Mouse (Mus musculus): ENCODE measurements around the gene Fthl17d. TPM values are rescaled to one million over a fixed set of nuclear protein-coding genes. Genes with fewer than 3 reads are reported as not detected.
A peak's percentile ranks its signal among the peaks of the same experiment; 100 is the strongest.
"Not testable (repeated sequence)": the region's sequence is repeated elsewhere in the genome, so short reads cannot be mapped to it uniquely, and the experiment has no call there.

Gene Fthl17d
- not detected in 2 replicates for polyA plus RNA-seq (2016; fragmentation: Nextera tagmentation; extraction: Ambion mirVana)

GRCm38 (mm10) chrX:8986655-8987054, at the start of gene Fthl17d:
TSS of gene Fthl17d (minus strand) at chrX:8986755.
- ATAC-seq (ENCODE audit: low FRiP score); H3K4me2 ChIP-seq; H3K27me3 ChIP-seq; H3K4me1 ChIP-seq; H3K9ac ChIP-seq; H3K9me3 ChIP-seq; H3K4me3 ChIP-seq (replicated peaks); H3K36me3 ChIP-seq (replicated peaks); H3K27ac ChIP-seq: not testable (repeated sequence)
- no CpG with 5 or more reads among the region's 9 CpGs for WGBS

DNA sequence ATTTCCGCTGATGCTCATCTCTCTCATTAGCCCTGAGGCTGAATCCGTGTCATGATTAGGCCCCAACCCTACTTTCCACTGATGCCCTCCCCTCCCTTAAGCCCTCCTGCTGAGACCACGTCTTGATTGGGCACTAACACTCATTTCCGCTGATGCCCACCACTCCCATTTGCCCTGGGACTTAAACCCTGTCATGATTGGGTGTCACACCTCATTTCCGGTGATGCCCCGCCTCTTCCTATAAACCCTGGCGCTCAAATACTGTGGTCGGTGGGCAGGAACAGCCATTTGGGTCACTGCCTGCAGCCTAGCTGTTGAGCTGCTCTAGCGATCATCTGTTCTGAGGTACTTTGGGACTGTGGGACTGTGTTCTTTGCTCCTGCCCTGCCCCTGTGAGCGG, 46.6 kb upstream of the Fthl17d start, which contains the start of gene Fthl17e:
Gene Fthl17e (plus strand): TSS at position 301 of the 400 bp plus-strand sequence.
- WGBS = 100% methylated on average over 1 of the region's 10 CpGs
- not testable (repeated sequence) for H3K27ac ChIP-seq; H3K4me3 ChIP-seq (replicated peaks); H3K27me3 ChIP-seq; H3K4me1 ChIP-seq; H3K36me3 ChIP-seq (replicated peaks); H3K9me3 ChIP-seq; H3K9ac ChIP-seq; ATAC-seq (ENCODE audit: low FRiP score); H3K4me2 ChIP-seq

DNA sequence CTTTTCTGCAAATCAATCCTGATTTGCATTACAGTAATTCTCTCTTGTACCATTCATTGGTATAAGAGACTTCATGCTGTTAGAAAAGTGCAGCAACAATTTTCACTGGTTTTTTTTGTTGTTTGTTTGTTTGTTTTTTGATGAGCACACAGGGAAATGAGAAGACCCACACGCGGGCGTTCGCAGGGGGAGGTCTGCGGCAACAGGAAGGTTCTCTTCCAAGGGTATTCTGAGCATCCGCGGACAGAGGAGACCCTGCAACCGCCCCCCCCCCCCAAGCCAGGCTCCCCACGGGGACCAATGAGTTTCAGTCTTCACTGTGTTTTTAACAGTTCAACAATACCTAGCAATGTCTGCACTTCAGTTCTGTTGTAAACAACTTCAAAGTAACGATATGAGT, 32.9 kb upstream of the Fthl17d start:
- H3K4me2 ChIP-seq = no peak overlapping the region
- no peak for ATAC-seq (ENCODE audit: low FRiP score)
- H3K27ac ChIP-seq = no peak overlapping the region
- H3K9me3 ChIP-seq = no peaks in the 10 kb centered on the region
- H3K4me3 ChIP-seq (replicated peaks) = no peak overlapping the region
- H3K4me1 ChIP-seq = no peaks in the 10 kb centered on the region
- no peaks in the 10 kb centered on the region for H3K27me3 ChIP-seq
- WGBS = 60% methylated on average over 9 of the region's 10 CpGs
- H3K9ac ChIP-seq = no peak overlapping the region
- H3K36me3 ChIP-seq (replicated peaks) = no peaks in the 10 kb centered on the region

DNA sequence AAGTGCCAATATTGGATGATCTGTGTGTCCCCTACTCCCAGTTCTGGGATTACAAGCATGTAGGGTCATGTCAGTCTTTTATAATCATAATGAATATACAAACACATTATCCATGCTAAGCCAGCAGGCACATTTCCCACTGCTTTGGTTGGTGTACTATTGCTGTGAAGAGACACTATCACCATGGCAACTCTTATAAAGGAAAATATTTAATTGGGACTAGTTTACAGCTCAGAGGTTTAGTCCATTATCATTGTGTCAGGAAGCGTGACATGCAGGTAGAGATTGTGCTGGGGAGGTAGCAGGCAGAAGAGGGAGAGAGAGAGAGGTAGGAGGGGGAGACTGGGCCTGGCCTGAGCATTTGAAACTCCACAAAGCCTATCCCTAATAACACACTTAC, 29.5 kb upstream of the Fthl17d start:
- Histone ChIP-seq H3K4me2 (no peak overlapping the region), H3K27ac (no peak overlapping the region), H3K4me1 (no peaks in the 10 kb centered on the region), H3K9me3 (no peaks in the 10 kb centered on the region), H3K36me3 (replicated peaks) (no peaks in the 10 kb centered on the region), H3K4me3 (replicated peaks) (no peak overlapping the region), H3K9ac (no peak overlapping the region), H3K27me3 (no peaks in the 10 kb centered on the region)
- ATAC-seq (ENCODE audit: low FRiP score) = no peak; the same call in 1 of the 2 replicates
- WGBS = 36% methylated on average over 1 of the region's 1 CpGs

GRCm38 (mm10) chrX:8976459-8976858, 10.1 kb downstream of the Fthl17d start, which contains the start of gene Fthl17c:
TSS of gene Fthl17c (minus strand) at chrX:8976559.
- WGBS = no CpG with 5 or more reads among the region's 11 CpGs
- not testable (repeated sequence) for ATAC-seq (ENCODE audit: low FRiP score)

DNA sequence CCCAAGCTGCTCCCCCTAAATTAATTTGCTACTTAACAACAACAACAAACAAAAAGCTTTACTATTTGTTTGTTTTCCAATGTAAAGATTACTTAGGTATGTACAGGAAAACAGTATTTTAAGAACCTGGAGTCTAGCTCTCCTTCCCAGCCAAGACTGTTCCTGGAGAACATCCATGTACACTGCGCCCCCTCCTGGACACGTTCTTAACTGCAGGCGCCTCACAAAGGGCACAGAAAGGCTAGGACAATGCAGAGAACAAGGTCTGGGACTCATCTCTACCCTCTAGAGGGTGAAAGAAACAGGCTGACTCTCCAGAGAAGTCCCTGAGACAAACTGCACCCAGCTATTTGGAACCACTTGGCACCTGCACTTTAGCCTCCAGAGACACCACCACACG, 21.9 kb downstream of the Fthl17d start:
- not testable (repeated sequence) for H3K4me2 ChIP-seq; H3K36me3 ChIP-seq (replicated peaks); H3K9me3 ChIP-seq; H3K27me3 ChIP-seq; H3K9ac ChIP-seq; H3K4me3 ChIP-seq (replicated peaks); ATAC-seq (ENCODE audit: low FRiP score); H3K4me1 ChIP-seq; H3K27ac ChIP-seq
- 44% methylated on average over 4 of the region's 4 CpGs for WGBS

More at GRCm38 (mm10) chrX:8976459-8976858, 10.1 kb downstream of the Fthl17d start, which contains the start of gene Fthl17c:
- not testable (repeated sequence) for H3K27ac ChIP-seq; H3K36me3 ChIP-seq (replicated peaks); H3K9ac ChIP-seq; H3K4me3 ChIP-seq (replicated peaks); H3K4me1 ChIP-seq; H3K4me2 ChIP-seq; H3K27me3 ChIP-seq; H3K9me3 ChIP-seq

- 95% methylated on average over 4 of the region's 11 CpGs for WGBS
- H3K9ac ChIP-seq; H3K27ac ChIP-seq; H3K9me3 ChIP-seq; H3K4me1 ChIP-seq; H3K27me3 ChIP-seq; H3K36me3 ChIP-seq (replicated peaks); H3K4me2 ChIP-seq; H3K4me3 ChIP-seq (replicated peaks); ATAC-seq (ENCODE audit: low FRiP score): not testable (repeated sequence)
Observed at GRCm38 (mm10) chrX:8962875-8963274, 23.7 kb downstream of the Fthl17d start, which contains the start of gene Fthl17b. TSS of gene Fthl17b (minus strand) at chrX:8962975.

DNA sequence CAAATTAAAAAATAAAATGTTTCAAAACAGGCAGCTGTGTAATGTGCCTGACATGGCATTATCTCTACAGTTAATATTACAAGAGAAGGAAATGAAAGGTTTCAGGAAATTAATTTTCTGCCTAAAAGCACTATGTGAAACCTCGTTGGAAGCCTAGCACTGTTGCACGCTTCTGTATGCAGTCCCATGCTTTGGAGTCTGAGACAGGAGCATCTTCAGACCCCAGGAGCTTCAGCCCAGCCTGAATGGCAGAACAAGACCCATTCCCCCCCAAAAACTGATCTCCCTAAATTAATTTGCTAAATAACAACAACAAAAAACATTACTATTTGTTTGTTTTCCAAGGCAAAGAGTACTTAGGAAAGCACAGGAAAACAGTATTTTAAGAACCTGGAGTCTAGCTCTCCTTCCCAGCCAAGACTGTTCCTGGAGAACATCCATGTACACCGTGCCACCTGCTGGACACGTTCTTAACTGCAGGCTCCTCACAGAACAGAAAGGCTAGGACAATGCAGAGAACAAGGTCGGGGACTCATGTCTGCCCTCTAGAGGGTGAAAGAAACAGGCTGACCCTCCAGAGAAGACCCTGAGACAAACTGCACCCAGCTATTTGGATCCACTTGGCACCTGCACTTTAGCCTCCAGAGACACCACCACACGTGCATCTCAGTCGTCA, 38.3 kb downstream of the Fthl17d start:
- H3K9ac ChIP-seq; H3K36me3 ChIP-seq (replicated peaks): not testable (repeated sequence)
- WGBS = 22% methylated on average over 7 of the region's 7 CpGs

GRCm38 (mm10) chrX:8944041-8944440, 42.5 kb downstream of the Fthl17d start:
- no peak overlapping the region for H3K9ac ChIP-seq
- ATAC-seq (ENCODE audit: low FRiP score) = no peak
- no peaks in the 10 kb centered on the region for H3K4me1 ChIP-seq
- H3K36me3 ChIP-seq (replicated peaks) = no peaks in the 10 kb centered on the region
- WGBS = 72% methylated on average over 8 of the region's 8 CpGs
- no peak overlapping the region for H3K27ac ChIP-seq
- no peak overlapping the region for H3K4me3 ChIP-seq (replicated peaks)
- no peaks in the 10 kb centered on the region for H3K9me3 ChIP-seq
- no peaks in the 10 kb centered on the region for H3K27me3 ChIP-seq
- H3K4me2 ChIP-seq = no peak overlapping the region

More for the DNA sequence above, 38.3 kb downstream of the Fthl17d start:
- not testable (repeated sequence) for H3K4me3 ChIP-seq (replicated peaks); H3K27me3 ChIP-seq; H3K9me3 ChIP-seq; H3K27ac ChIP-seq; H3K4me1 ChIP-seq; H3K4me2 ChIP-seq
- peak; percentile 68; the same call in 1 of the 2 replicates for ATAC-seq (ENCODE audit: low FRiP score)

Other genes starting within 250 kb of the Fthl17d start
- not detected in 2 replicates for gene Ssx9, start 238.3 kb downstream of the Fthl17d start, polyA plus RNA-seq (2016; fragmentation: Nextera tagmentation; extraction: Ambion mirVana)
- not detected in 2 replicates for gene Ssxb5, start 183.1 kb downstream of the Fthl17d start, polyA plus RNA-seq (2016; fragmentation: Nextera tagmentation; extraction: Ambion mirVana)
- gene Gm6592, start 142.8 kb downstream of the Fthl17d start, polyA plus RNA-seq (2016; fragmentation: Nextera tagmentation; extraction: Ambion mirVana) = not detected in 2 replicates
- gene Gm5751, start 112.5 kb downstream of the Fthl17d start, polyA plus RNA-seq (2016; fragmentation: Nextera tagmentation; extraction: Ambion mirVana) = not detected in 2 replicates
- 9.4 and 9.7 TPM in 2 replicates for gene B630019K06Rik, start 94.4 kb downstream of the Fthl17d start, polyA plus RNA-seq (2016; fragmentation: Nextera tagmentation; extraction: Ambion mirVana)
- gene Fthl17b, start 23.8 kb downstream of the Fthl17d start, polyA plus RNA-seq (2016; fragmentation: Nextera tagmentation; extraction: Ambion mirVana) = not detected in 2 replicates
- not detected in 2 replicates for gene Fthl17c, start 10.2 kb downstream of the Fthl17d start, polyA plus RNA-seq (2016; fragmentation: Nextera tagmentation; extraction: Ambion mirVana)
- not detected in 2 replicates for gene Fthl17e, start 46.7 kb upstream of the Fthl17d start, polyA plus RNA-seq (2016; fragmentation: Nextera tagmentation; extraction: Ambion mirVana)
- not detected in 2 replicates for gene Fthl17f, start 76.3 kb upstream of the Fthl17d start, polyA plus RNA-seq (2016; fragmentation: Nextera tagmentation; extraction: Ambion mirVana)
- gene 4930402K13Rik, start 117.8 kb upstream of the Fthl17d start, polyA plus RNA-seq (2016; fragmentation: Nextera tagmentation; extraction: Ambion mirVana) = not detected in 2 replicates
- 2.5 and 2.8 TPM in 2 replicates for gene Lancl3, start 213.1 kb upstream of the Fthl17d start, polyA plus RNA-seq (2016; fragmentation: Nextera tagmentation; extraction: Ambion mirVana)

Data from forebrain, embryonic 12.5 days (tissue).